Mouse (Mus musculus): ENCODE data around the gene Gm21883. TPM values are rescaled to one million over a fixed set of nuclear protein-coding genes. Genes with fewer than 3 reads are reported as not detected.

Gene Gm21883
- polyA plus RNA-seq (2017; shearing (Covaris generic)), result 1 to 10 TPM in 1 of 2 experiments, not detected in 1; 1.1 TPM

DNA sequence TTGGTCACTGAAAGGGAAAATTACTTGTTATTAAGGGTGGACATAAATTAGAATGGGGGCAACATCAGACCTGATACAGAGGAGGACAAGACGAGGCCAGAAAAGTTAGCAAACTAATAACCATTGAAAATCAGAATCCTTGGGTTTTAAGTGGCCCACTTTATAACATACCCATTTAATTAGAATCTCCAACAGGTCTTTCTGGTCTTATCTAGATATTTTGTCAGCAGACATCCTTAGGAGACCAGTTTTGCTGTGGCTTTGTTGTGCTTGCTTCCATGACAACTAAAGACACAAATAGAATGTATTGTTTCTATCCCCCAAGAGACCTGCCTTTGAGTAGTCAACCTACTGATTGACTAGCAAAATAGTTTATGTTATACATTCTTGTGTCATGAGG, at the start of gene Gm21883:
Gm21883 (minus strand) TSS at position 101 of the 400 bp plus-strand sequence.

GRCm38 (mm10) chrX:31618820-31619219, 44.7 kb upstream of the Gm21883 start, which contains the start of gene Spin2e:
Spin2e (minus strand) TSS chrX:31618920.

Other genes starting within 250 kb of the Gm21883 start
- not detected for gene Btbd35f26, start 237.8 kb downstream of the Gm21883 start, polyA plus RNA-seq (2017; shearing (Covaris generic))
- gene Btbd35f19, start 190.4 kb downstream of the Gm21883 start, polyA plus RNA-seq (2017; shearing (Covaris generic)), result not detected
- not detected for gene Spin2e, start 44.6 kb upstream of the Gm21883 start, polyA plus RNA-seq (2017; shearing (Covaris generic))
- gene Btbd35f25, start 142.9 kb upstream of the Gm21883 start, polyA plus RNA-seq (2017; shearing (Covaris generic)), result not detected